Mouse (Mus musculus) macrophage (primary cell): ENCODE data around the gene Srpk2. TPM values are rescaled to one million over a fixed set of nuclear protein-coding genes. Genes with fewer than 3 reads are reported as not detected.
A peak's percentile ranks its signal among the peaks of the same experiment; 100 is the strongest.

ENCODE experiments used
- H3K27ac ChIP-seq: fragments of 350-480 bp; formaldehyde crosslinking; 2 replicates; pipeline ENCODE4 v1.9.0; 2021
- H3K36me3 ChIP-seq: fragments of 350-480 bp; formaldehyde crosslinking; 2 replicates; pipeline ENCODE4 v1.9.0; 2021; ENCODE audit errors: inconsistent target
- H3K4me3 ChIP-seq: fragments of 350-480 bp; formaldehyde crosslinking; 2 replicates; pipeline ENCODE4 v1.9.0; 2021; ENCODE audit errors: inconsistent target
- H3K79me2 ChIP-seq: fragments of 350-480 bp; formaldehyde crosslinking; 2 replicates; pipeline ENCODE4 v1.9.0; 2021; ENCODE audit errors: inconsistent target
- WGBS: methylation state at CpG from one replicate; pipeline ENCODE4 v1.1.7; 2026; ENCODE audit warnings: inconsistent platforms; ENCODE audit not compliant: missing documents; 5-methylcytosine and 5-hydroxymethylcytosine counted together
- polyA plus RNA-seq: library from polyadenylated mRNA; stranded (reverse); fragments of 250-400 nt; gene quantifications from 3 replicates; pipeline ENCODE4 v1.2.4, GENCODE M21; 2018; ENCODE audit warnings: inconsistent platforms

Gene Srpk2
- polyA plus RNA-seq, 1 experiment from 2014 or later: 20.3 TPM

GRCm38 (mm10) chr5:23679006-23679405, 5.4 kb downstream of the Srpk2 start:
- no peak overlapping the region for H3K4me3 ChIP-seq
- no peak overlapping the region for H3K27ac ChIP-seq
- WGBS: 23% methylated on average over 2 of the region's 3 CpGs
- H3K36me3 ChIP-seq: no peaks in the 10 kb centered on the region
- no peaks in the 10 kb centered on the region for H3K79me2 ChIP-seq

GRCm38 (mm10) chr5:23677883-23678282, 6.5 kb downstream of the Srpk2 start:
- 86% methylated on average over 5 of the region's 5 CpGs for WGBS
- Histone ChIP-seq H3K36me3 (no peaks in the 10 kb centered on the region), H3K4me3 (no peak overlapping the region), H3K27ac (no peak overlapping the region), H3K79me2 (no peaks in the 10 kb centered on the region)

- Histone ChIP-seq H3K36me3 (no peaks in the 10 kb centered on the region), H3K27ac (no peak overlapping the region), H3K4me3 (no peak overlapping the region), H3K79me2 (no peaks in the 10 kb centered on the region)
- WGBS: 78% methylated on average over 5 of the region's 5 CpGs
Measured at GRCm38 (mm10) chr5:23677072-23677453, 7.4 kb downstream of the Srpk2 start.

GRCm38 (mm10) chr5:23676156-23677071, 8.0 kb downstream of the Srpk2 start:
- Histone ChIP-seq H3K27ac (no peak overlapping the region), H3K4me3 (no peak overlapping the region), H3K36me3 (no peaks in the 10 kb centered on the region), H3K79me2 (no peaks in the 10 kb centered on the region)
- WGBS: 13% methylated on average over 41 of the region's 41 CpGs

- Histone ChIP-seq H3K4me3 (no peak overlapping the region; the same call in 1 of the 2 replicates), H3K36me3 (no peaks in the 10 kb centered on the region), H3K27ac (no peak overlapping the region), H3K79me2 (no peaks in the 10 kb centered on the region)
- WGBS: 1% methylated on average over 38 of the region's 95 CpGs
Measured at GRCm38 (mm10) chr5:23675499-23676155, 8.8 kb downstream of the Srpk2 start.

- no peaks in the 10 kb centered on the region for H3K36me3 ChIP-seq
- H3K4me3 ChIP-seq: peak overlapping the region; percentile 23
- H3K79me2 ChIP-seq: no peaks in the 10 kb centered on the region
- H3K27ac ChIP-seq: no peak overlapping the region
- WGBS: under 1% methylated on average over 60 of the region's 61 CpGs
Measured at GRCm38 (mm10) chr5:23674829-23675498, 9.5 kb downstream of the Srpk2 start.

- H3K36me3 ChIP-seq: no peaks in the 10 kb centered on the region
- WGBS: 73% methylated on average over 7 of the region's 7 CpGs
- no peak overlapping the region for H3K27ac ChIP-seq
- no peaks in the 10 kb centered on the region for H3K79me2 ChIP-seq
- no peak overlapping the region for H3K4me3 ChIP-seq
Measured at GRCm38 (mm10) chr5:23672136-23672535, 12.3 kb downstream of the Srpk2 start.

GRCm38 (mm10) chr5:23670880-23671279, 13.5 kb downstream of the Srpk2 start:
- no peak overlapping the region for H3K27ac ChIP-seq
- 89% methylated on average over 4 of the region's 4 CpGs for WGBS
- no peaks in the 10 kb centered on the region for H3K79me2 ChIP-seq
- no peaks in the 10 kb centered on the region for H3K36me3 ChIP-seq
- H3K4me3 ChIP-seq: no peak overlapping the region

- Histone ChIP-seq H3K79me2 (no peaks in the 10 kb centered on the region), H3K4me3 (no peak overlapping the region), H3K27ac (no peak overlapping the region), H3K36me3 (no peaks in the 10 kb centered on the region)
Measured at GRCm38 (mm10) chr5:23665906-23666305, 18.5 kb downstream of the Srpk2 start.

- H3K79me2 ChIP-seq: no peaks in the 10 kb centered on the region
- no peak overlapping the region for H3K27ac ChIP-seq
- H3K36me3 ChIP-seq: no peaks in the 10 kb centered on the region
- H3K4me3 ChIP-seq: no peak overlapping the region
- WGBS: 87% methylated on average over 2 of the region's 2 CpGs
Measured at GRCm38 (mm10) chr5:23661191-23661590, 23.2 kb downstream of the Srpk2 start.

- 94% methylated on average over 5 of the region's 5 CpGs for WGBS
- Histone ChIP-seq H3K4me3 (no peak overlapping the region), H3K27ac (no peak overlapping the region), H3K79me2 (no peaks in the 10 kb centered on the region), H3K36me3 (no peaks in the 10 kb centered on the region)
Measured at GRCm38 (mm10) chr5:23658017-23658416, 26.4 kb downstream of the Srpk2 start.

GRCm38 (mm10) chr5:23656590-23656989, 27.8 kb downstream of the Srpk2 start:
- H3K79me2 ChIP-seq: no peaks in the 10 kb centered on the region
- no peaks in the 10 kb centered on the region for H3K36me3 ChIP-seq
- no peak overlapping the region for H3K27ac ChIP-seq
- no peak overlapping the region for H3K4me3 ChIP-seq
- WGBS: 90% methylated on average over 4 of the region's 4 CpGs

- Histone ChIP-seq H3K79me2 (no peaks in the 10 kb centered on the region), H3K4me3 (no peak overlapping the region), H3K27ac (no peak overlapping the region), H3K36me3 (no peaks in the 10 kb centered on the region)
- WGBS: 100% methylated on average over 1 of the region's 1 CpGs
Measured at GRCm38 (mm10) chr5:23655030-23655429, 29.4 kb downstream of the Srpk2 start.

GRCm38 (mm10) chr5:23652326-23652725, 32.1 kb downstream of the Srpk2 start:
- Histone ChIP-seq H3K27ac (no peak overlapping the region), H3K79me2 (no peaks in the 10 kb centered on the region), H3K4me3 (no peak overlapping the region), H3K36me3 (no peaks in the 10 kb centered on the region)
- WGBS: 70% methylated on average over 7 of the region's 7 CpGs

GRCm38 (mm10) chr5:23651786-23652185, 32.6 kb downstream of the Srpk2 start:
- H3K27ac ChIP-seq: no peak overlapping the region
- 93% methylated on average over 3 of the region's 3 CpGs for WGBS
- H3K36me3 ChIP-seq: no peaks in the 10 kb centered on the region
- no peaks in the 10 kb centered on the region for H3K79me2 ChIP-seq
- no peak overlapping the region for H3K4me3 ChIP-seq
